Mouse (Mus musculus) CD4-positive, CD25-positive, alpha-beta regulatory T cell, adult 2 months (primary cell): ENCODE measurements around the gene Il34.
A peak's percentile ranks its signal among the peaks of the same experiment; 100 is the strongest.

Source experiments
- DNase-seq: peaks from one replicate; pipeline ENCODE4 v3.0.0-alpha.2; 2012; ENCODE audit warnings: low read depth, low spot score

Gene Il34

GRCm38 (mm10) chr8:110805669-110806068 is at the start of gene Il34:
TSS of gene Il34 (minus strand) at chr8:110805924.
- peak; percentile 56 for DNase-seq

DNA sequence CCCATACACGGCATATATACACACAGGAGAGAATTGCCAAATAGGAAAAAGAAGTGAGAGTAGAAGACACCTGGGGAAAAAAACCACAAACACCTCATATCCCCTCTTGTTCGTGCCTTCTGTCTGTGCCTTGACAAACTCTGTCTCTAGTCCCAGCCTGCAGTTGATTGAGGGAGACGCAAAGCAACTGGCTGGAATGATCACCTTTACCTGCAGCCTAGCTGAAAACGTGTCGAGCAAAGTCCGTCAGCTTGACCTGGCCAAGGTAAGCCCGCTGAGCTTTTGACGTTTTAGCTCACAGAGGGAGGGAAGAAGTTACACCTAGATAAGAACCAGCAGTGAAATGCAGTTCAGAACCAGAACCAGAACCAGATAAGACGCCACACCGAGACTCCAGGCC is 45.5 kb upstream of the Il34 start:
- DNase-seq, result no peak

GRCm38 (mm10) chr8:110847645-110848495 is 42.1 kb upstream of the Il34 start:
- DNase-seq, result no peak

DNA sequence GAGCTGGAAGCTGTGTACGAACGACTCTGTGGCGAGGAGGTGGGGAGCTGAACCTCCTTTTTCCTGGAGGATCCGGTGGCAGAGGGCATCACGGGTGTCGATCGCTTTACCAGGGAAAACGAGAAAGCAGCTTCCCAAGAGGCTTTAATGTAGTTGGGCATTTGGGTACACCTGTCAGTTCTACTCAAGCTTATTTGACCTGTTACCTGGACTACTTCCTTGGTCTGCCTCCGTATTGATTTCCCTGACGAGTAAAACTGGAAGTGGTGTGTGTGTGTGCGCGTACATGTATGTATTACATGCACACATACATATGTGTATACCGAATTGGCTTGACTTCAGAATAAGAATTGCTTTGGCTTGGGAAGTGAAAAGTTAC is 41.4 kb upstream of the Il34 start:
- DNase-seq, result no peak

GRCm38 (mm10) chr8:110846405-110847170 is 40.9 kb upstream of the Il34 start, which contains the start of the genes Cog4 and Sf3b3:
TSS of gene Cog4 (plus strand) at chr8:110846600.
TSS of gene Sf3b3 (minus strand) at chr8:110846787.
- peak; percentile 94 for DNase-seq

GRCm38 (mm10) chr8:110845821-110846404 is 40.2 kb upstream of the Il34 start:
- DNase-seq, result peak; percentile 51

GRCm38 (mm10) chr8:110844941-110845340 is 39.2 kb upstream of the Il34 start:
- no peak for DNase-seq

DNA sequence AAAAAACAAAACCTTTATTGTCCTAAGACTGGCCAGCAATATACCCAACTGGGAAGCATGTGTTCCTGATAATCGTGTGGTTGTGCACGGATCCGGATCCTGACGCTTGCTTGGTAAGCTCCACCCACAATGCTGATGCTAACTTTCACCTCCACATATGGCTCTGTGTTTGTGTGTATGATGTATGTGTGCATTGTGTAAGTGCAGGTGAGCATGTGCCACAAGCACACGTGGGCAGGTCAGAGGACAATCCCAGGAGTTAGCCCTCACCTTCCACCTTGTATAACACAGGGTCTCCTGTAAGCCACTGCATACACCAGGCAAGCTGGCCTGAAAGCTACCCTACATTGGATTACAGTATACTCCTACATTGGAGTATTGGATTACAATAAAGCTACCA is 37.5 kb upstream of the Il34 start:
- no peak for DNase-seq

- DNase-seq, result no peak
These were observed 36.4 kb upstream of the Il34 start for GRCm38 (mm10) chr8:110842012-110842574.

GRCm38 (mm10) chr8:110831956-110832355 is 26.2 kb upstream of the Il34 start:
- no peak for DNase-seq

GRCm38 (mm10) chr8:110828511-110828910 is 22.8 kb upstream of the Il34 start:
- DNase-seq, result no peak

DNA sequence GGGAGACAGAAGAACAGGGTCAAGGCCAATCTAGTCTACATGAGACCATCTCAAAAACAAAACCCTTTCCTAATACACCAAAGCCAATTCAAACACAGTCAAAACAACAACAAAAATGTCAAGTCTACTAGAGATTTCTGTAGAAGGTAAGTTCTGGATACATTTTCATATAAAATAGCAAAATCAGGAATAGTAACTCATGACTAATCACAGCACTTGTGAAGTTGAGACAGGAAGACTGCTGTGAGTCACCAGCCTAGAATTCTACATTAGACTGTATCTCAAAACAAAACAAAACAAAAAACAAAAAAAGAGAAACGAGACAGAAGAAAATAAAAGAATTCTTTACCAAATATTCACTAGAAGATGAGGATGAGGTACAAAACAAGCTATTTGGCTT is 19.1 kb upstream of the Il34 start:
- DNase-seq, result no peak

- no peak for DNase-seq
These were observed 16.2 kb upstream of the Il34 start for GRCm38 (mm10) chr8:110821960-110822359.

DNA sequence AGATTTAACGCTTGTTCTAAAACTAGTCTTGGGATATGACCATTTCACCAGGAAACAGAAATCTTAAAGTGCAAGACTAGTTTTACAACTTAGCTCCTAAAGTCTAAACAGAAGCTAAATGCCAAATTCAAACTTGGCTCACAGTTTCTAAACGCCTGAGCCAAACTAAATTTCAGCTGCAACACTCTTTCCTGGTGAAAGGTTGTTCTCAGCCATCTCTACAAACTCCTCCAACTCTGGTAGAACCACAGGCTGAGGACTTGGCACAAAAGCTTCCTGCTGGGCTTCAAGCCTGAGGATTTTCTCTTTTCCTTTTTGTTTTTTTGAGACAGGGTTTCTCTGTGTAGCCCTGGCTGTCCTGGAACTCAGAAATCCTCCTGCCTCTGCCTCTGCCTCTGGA is 14.5 kb upstream of the Il34 start:
- no peak for DNase-seq

DNA sequence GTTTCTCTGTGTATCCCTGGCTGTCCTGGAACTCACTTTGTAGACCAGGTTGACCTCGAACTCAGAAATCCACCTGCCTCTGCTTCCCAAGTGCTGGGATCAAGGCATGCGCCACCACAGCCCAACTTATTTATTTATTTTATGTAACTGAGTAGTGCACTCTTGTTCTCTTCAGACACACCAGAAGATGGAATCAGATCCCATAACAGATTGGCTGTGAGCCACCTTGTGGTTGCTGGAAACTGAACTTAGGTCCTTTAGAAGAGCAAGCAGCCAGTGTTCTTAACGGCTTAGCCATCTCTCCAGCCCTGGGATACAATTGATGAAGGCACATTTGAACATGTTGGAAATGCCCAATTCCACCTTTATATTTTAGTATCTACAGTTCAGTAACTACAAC is 12.9 kb upstream of the Il34 start:
- DNase-seq, result no peak

DNA sequence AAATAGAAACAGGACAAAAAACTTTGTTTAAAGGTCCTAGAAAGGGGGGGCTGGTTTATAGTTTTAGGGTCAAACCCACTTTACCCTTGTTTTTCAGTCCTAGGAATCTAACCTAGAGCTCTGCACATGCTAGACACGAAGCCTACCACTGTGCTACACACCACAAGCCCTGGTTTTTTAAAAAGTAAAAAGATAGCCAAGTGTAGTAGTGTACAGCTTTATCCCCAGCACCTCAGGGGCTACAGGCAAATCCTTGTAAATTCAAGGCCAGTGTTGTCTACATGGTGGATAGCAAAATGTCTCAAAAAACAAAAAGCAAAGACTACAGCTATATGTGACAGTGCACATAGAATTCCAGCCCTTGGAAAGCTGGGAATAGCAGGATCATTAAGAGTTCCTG is 11.3 kb upstream of the Il34 start:
- no peak for DNase-seq

DNA sequence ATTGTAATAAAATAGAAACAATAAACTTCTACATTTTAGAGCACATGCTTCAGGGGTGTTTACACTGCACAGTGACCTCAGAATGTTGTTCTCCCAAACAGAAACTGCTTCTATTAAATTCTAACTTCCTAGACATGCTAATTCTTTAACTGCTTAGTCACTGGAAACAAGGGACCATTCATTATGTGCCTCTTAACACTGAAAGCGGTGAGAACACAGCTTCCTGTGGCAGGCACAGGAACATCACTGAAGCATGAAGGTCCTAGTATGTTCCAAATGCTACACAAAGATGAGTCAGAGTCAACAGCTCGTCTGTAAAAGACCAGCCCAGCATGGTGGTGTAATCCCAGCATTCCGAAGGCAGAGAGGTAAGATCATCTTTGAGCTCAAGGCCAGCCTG is 9.6 kb upstream of the Il34 start:
- DNase-seq, result no peak

DNA sequence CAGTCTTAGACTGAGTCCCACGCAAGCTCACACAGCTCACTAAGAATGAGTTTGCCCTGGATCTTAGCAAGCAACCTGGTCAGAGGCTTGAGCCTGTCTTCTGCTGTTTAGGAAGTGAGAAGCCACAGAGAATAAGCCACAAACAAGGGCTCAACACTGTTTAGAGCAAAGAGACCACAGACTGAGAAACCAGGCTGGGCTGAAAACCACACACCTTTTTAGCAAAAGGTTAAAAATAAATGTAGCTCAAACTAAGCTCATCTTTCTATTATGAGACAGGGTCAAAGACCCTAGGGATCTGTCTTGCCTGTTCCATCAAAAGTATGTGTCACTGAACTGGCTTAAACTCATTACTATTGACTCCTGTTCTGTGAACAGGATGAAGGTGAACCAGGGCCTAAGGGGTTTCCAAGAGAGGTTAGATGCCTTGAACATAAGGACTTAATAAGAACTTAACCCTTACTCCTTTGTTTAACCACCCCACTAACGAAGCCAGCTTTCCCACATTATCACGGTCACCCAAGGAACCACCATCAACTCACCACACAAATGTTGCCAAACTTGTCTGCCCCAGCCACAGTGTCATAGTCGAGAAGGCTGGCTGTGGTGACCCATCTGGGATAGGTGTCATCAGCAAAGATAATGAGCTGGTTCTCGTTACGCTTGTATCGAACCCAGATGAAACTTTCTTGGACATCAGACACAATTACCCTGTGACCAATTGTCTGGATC is 7.5 kb upstream of the Il34 start:
- no peak for DNase-seq

- no peak for DNase-seq
These were observed 6.8 kb upstream of the Il34 start for GRCm38 (mm10) chr8:110812349-110813080.

DNA sequence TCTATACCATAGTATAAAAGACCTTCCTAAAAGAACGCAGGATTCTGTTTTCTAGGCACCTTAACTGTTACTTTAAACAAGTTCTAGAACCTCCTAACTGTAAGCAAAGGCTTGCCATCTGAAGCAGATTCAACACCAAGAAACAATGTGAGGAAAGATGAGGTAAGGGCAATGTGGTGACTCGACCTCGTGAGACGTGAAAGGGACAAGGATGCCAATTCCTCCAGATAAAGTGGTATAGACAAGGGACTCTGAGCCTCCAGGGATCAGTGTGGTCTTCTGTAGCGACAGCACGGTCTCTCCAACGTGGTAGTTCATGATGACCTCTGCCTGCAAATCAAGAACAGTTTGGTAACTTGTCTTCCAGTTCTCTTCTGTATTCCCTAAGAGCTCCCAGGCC is 6.1 kb upstream of the Il34 start:
- no peak for DNase-seq

DNA sequence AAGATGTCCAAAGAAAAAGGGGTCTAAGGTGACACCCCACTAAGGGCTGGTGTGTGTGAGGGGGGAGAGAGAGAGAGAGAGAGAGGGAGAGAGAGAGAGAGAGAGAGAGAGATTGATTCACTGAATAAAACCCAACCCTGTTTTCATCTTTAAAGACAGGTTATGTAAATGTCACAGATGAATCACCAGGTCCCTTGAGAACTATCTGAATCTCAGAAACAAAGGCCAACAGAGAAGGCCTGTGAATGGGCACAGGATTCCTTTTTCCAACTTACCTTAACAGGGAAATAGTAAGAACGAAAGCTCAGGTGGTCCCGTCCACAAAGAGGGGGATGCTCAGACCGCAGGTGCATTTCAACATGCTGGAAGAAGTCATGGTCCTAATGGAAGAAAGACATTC is 5.4 kb upstream of the Il34 start:
- no peak for DNase-seq
